Mouse (Mus musculus): ENCODE results near the gene Gm11444.

DNA sequence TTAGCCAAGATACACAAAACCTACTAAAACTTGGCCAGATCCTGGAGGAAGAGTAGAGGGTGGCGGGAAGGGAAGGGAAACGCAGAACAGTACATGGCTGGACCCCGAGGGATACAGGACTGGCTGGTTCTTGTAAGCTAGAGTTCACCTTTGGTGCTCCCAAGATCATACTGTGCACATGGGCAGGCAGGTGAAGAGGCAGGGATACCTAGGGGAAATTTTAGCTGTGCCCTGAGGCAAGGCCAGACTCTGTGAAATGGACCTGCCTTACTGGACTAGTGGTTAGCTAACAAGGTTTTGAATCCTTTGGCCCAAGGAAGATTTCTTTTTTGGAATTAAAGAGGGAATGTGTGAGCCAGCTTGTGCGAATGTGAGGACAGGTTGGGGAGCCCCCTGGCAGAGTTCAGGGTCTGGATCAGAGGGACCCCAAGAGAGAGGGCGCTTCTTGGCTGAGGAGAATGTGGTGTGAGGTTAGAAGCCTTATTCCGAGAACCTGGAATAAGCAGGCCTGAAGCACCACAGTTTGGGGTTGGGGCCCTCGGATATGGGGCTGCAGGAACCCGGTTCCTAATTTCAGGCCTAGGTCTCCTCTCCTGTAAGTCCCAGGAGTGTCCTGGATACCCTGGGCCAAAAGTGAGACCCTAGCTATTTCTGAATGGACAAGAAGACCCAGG lies 39.1 kb upstream of the Gm11444 start:
- no peak for TF ChIP-seq CTCF (IDR thresholded peaks at IDR 0.05; ENCODE audit: low read depth)
- no peak for TF ChIP-seq EP300 (IDR thresholded peaks at IDR 0.05; ENCODE audit: low read depth)
